Mouse (Mus musculus): ENCODE data around the gene Vasn. TPM values are rescaled to one million over a fixed set of nuclear protein-coding genes. Genes with fewer than 3 reads are reported as not detected.
A peak's percentile ranks its signal among the peaks of the same experiment; 100 is the strongest.

Vasn gene
- polyA plus RNA-seq, 1 experiment from 2014 or later, result 9.6 TPM

GRCm38 (mm10) chr16:4647651-4648141, 8.0 kb downstream of the Vasn start:
- peak overlapping the region; percentile 42; the same call in 1 of the 2 replicates for H3K27ac ChIP-seq (replicated peaks)
- H3K36me3 ChIP-seq (ENCODE audit: control insufficient read depth, insufficient read depth, low read length), result peaks cover 13% of the 10 kb centered on the region
- no peak overlapping the region for H3K4me3 ChIP-seq (ENCODE audit: low read depth, low read length)
- no peaks in the 10 kb centered on the region for H3K27me3 ChIP-seq (ENCODE audit: control insufficient read depth, insufficient read depth, low read length)
- H3K9me3 ChIP-seq (ENCODE audit: control insufficient read depth, low read length), result no peaks in the 10 kb centered on the region
- DNase-seq (ENCODE audit: low spot score), result no peak
- H3K4me2 ChIP-seq (replicated peaks; ENCODE audit: low read depth), result no peak overlapping the region
- WGBS, result 56% methylated on average over 13 of the region's 13 CpGs
- TF ChIP-seq EP300 (optimal IDR thresholded peaks at IDR 0.05) (no peak), CTCF (IDR thresholded peaks at IDR 0.05; ENCODE audit: low read depth) (no peak)
- H3K4me1 ChIP-seq (replicated peaks; ENCODE audit: control insufficient read depth, insufficient read depth), result peaks cover 13% of the 10 kb centered on the region
- peak; percentile 8; the same call in 1 of the 2 replicates for ATAC-seq (ENCODE audit: low FRiP score, low TSS enrichment)
- H3K9ac ChIP-seq (ENCODE audit: low read length), result no peak overlapping the region

GRCm38 (mm10) chr16:4648416-4649023, 8.8 kb downstream of the Vasn start:
- DNase-seq (ENCODE audit: low spot score) (peak; percentile 9), ATAC-seq (ENCODE audit: low FRiP score, low TSS enrichment) (no peak)
- WGBS, result 84% methylated on average over 28 of the region's 28 CpGs
- TF ChIP-seq EP300 (optimal IDR thresholded peaks at IDR 0.05) (no peak), CTCF (IDR thresholded peaks at IDR 0.05; ENCODE audit: low read depth) (no peak)
- H3K27me3 ChIP-seq (ENCODE audit: control insufficient read depth, insufficient read depth, low read length), result no peaks in the 10 kb centered on the region
- H3K27ac ChIP-seq (replicated peaks), result no peak overlapping the region
- no peaks in the 10 kb centered on the region for H3K9me3 ChIP-seq (ENCODE audit: control insufficient read depth, low read length)
- H3K9ac ChIP-seq (ENCODE audit: low read length), result no peak overlapping the region
- H3K4me3 ChIP-seq (ENCODE audit: low read depth, low read length), result no peak overlapping the region
- no peak overlapping the region for H3K4me2 ChIP-seq (replicated peaks; ENCODE audit: low read depth)
- H3K4me1 ChIP-seq (replicated peaks; ENCODE audit: control insufficient read depth, insufficient read depth), result peaks cover 8% of the 10 kb centered on the region; the same call in 1 of the 2 replicates
- H3K36me3 ChIP-seq (ENCODE audit: control insufficient read depth, insufficient read depth, low read length), result peaks cover 13% of the 10 kb centered on the region

DNA sequence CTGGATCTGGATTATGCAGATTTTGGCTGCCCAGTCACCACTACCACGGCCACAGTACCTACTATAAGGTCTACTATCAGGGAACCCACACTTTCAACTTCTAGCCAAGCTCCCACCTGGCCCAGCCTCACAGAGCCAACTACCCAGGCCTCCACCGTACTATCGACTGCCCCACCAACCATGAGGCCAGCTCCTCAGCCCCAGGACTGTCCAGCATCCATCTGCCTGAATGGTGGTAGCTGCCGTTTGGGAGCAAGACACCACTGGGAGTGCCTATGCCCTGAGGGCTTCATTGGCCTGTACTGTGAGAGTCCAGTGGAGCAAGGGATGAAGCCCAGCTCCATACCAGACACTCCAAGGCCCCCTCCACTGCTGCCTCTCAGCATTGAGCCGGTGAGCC, 9.5 kb downstream of the Vasn start:
- Histone ChIP-seq H3K4me2 (replicated peaks; ENCODE audit: low read depth) (no peak overlapping the region), H3K9ac (ENCODE audit: low read length) (no peak overlapping the region), H3K9me3 (ENCODE audit: control insufficient read depth, low read length) (no peaks in the 10 kb centered on the region), H3K27ac (replicated peaks) (0 out of 2 replicates have a peak overlapping the region, but pooled peaks have one; percentile 8), H3K27me3 (ENCODE audit: control insufficient read depth, insufficient read depth, low read length) (no peaks in the 10 kb centered on the region), H3K36me3 (ENCODE audit: control insufficient read depth, insufficient read depth, low read length) (peaks cover 13% of the 10 kb centered on the region), H3K4me1 (replicated peaks; ENCODE audit: control insufficient read depth, insufficient read depth) (peaks cover 5% of the 10 kb centered on the region; the same call in 1 of the 2 replicates), H3K4me3 (ENCODE audit: low read depth, low read length) (no peak overlapping the region)
- ATAC-seq (ENCODE audit: low FRiP score, low TSS enrichment), result no peak
- 86% methylated on average over 5 of the region's 5 CpGs for WGBS
- TF ChIP-seq CTCF (IDR thresholded peaks at IDR 0.05; ENCODE audit: low read depth) (no peak), EP300 (optimal IDR thresholded peaks at IDR 0.05) (no peak)
- DNase-seq (ENCODE audit: low spot score), result no peak

DNA sequence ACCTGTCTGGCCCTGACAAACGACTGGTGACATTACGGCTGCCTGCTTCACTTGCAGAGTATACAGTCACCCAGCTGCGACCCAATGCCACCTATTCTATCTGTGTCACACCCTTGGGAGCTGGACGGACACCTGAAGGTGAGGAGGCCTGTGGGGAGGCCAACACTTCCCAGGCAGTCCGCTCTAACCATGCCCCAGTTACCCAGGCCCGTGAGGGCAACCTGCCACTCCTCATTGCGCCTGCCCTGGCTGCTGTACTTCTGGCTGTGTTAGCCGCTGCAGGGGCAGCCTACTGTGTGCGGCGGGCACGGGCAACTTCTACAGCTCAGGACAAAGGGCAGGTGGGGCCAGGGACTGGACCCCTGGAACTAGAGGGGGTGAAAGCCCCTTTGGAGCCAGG, 10.0 kb downstream of the Vasn start:
- Histone ChIP-seq H3K4me1 (replicated peaks; ENCODE audit: control insufficient read depth, insufficient read depth) (peaks cover 2% of the 10 kb centered on the region; the same call in 1 of the 2 replicates), H3K36me3 (ENCODE audit: control insufficient read depth, insufficient read depth, low read length) (peaks cover 16% of the 10 kb centered on the region), H3K4me2 (replicated peaks; ENCODE audit: low read depth) (no peak overlapping the region), H3K27me3 (ENCODE audit: control insufficient read depth, insufficient read depth, low read length) (no peaks in the 10 kb centered on the region), H3K4me3 (ENCODE audit: low read depth, low read length) (no peak overlapping the region), H3K9ac (ENCODE audit: low read length) (no peak overlapping the region), H3K9me3 (ENCODE audit: control insufficient read depth, low read length) (no peaks in the 10 kb centered on the region), H3K27ac (replicated peaks) (0 out of 2 replicates have a peak overlapping the region, but pooled peaks have one; percentile 8)
- peak; percentile 10 for DNase-seq (ENCODE audit: low spot score)
- ATAC-seq (ENCODE audit: low FRiP score, low TSS enrichment), result no peak
- no peak for TF ChIP-seq CTCF (IDR thresholded peaks at IDR 0.05; ENCODE audit: low read depth)
- no peak for TF ChIP-seq EP300 (optimal IDR thresholded peaks at IDR 0.05)
- 87% methylated on average over 11 of the region's 11 CpGs for WGBS

DNA sequence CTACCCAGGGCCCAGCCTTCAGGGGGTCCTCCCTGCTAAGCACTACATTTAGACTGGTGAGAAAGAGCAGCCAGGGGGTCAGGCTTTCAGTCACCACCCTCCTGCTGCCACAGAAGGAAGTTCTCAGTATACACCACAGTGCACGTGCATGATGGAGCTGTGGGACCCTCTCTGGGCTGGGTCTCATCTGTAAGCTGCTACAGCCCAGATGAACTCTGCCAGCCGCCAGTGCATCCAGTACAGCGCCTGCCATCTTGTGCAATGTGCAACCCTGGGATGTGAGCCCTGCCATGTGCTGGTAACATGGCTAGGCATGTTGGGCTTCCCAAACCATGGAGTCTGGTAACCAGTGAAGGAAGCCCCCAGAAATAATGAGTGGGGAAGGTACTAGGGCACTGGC, 10.4 kb downstream of the Vasn start:
- ATAC-seq (ENCODE audit: low FRiP score, low TSS enrichment) (no peak), DNase-seq (ENCODE audit: low spot score) (no peak)
- no peak overlapping the region for H3K4me3 ChIP-seq (ENCODE audit: low read depth, low read length)
- no peak overlapping the region for H3K9ac ChIP-seq (ENCODE audit: low read length)
- TF ChIP-seq CTCF (IDR thresholded peaks at IDR 0.05; ENCODE audit: low read depth) (no peak), EP300 (optimal IDR thresholded peaks at IDR 0.05) (no peak)
- WGBS, result 88% methylated on average over 3 of the region's 3 CpGs
- no peak overlapping the region for H3K4me2 ChIP-seq (replicated peaks; ENCODE audit: low read depth)
- no peak overlapping the region for H3K27ac ChIP-seq (replicated peaks)
- no peaks in the 10 kb centered on the region for H3K27me3 ChIP-seq (ENCODE audit: control insufficient read depth, insufficient read depth, low read length)
- H3K9me3 ChIP-seq (ENCODE audit: control insufficient read depth, low read length), result no peaks in the 10 kb centered on the region
- peaks cover 16% of the 10 kb centered on the region for H3K36me3 ChIP-seq (ENCODE audit: control insufficient read depth, insufficient read depth, low read length)
- H3K4me1 ChIP-seq (replicated peaks; ENCODE audit: control insufficient read depth, insufficient read depth), result peaks cover 2% of the 10 kb centered on the region; the same call in 1 of the 2 replicates

DNA sequence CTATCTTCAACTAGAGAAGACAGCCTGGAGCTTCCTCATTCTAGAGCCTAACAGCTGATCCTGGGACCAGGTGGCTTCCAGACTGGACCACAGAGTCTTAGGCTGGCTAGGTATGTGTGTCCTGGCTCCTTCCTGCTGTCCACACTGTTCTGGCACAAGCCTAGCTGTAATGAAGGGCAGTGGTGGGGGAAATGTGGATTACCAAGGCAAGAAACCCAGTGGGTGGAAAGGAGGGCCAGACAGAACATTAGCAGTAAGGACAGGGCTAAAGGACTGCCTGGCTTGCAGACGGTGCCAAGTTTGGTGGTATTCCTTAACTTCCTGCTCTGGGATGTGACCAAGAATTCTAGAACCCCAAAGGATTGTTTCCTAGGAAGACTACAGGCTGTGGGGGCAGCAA, 11.3 kb downstream of the Vasn start:
- ATAC-seq (ENCODE audit: low FRiP score, low TSS enrichment), result no peak

More for the DNA sequence above, 11.3 kb downstream of the Vasn start:
- Histone ChIP-seq H3K4me1 (replicated peaks; ENCODE audit: control insufficient read depth, insufficient read depth) (peaks cover 5% of the 10 kb centered on the region), H3K4me3 (ENCODE audit: low read depth, low read length) (no peak overlapping the region), H3K36me3 (ENCODE audit: control insufficient read depth, insufficient read depth, low read length) (peaks cover 16% of the 10 kb centered on the region), H3K27me3 (ENCODE audit: control insufficient read depth, insufficient read depth, low read length) (no peaks in the 10 kb centered on the region), H3K4me2 (replicated peaks; ENCODE audit: low read depth) (no peak overlapping the region), H3K9me3 (ENCODE audit: control insufficient read depth, low read length) (no peaks in the 10 kb centered on the region), H3K27ac (replicated peaks) (no peak overlapping the region), H3K9ac (ENCODE audit: low read length) (no peak overlapping the region; the same call in 1 of the 2 replicates)
- TF ChIP-seq EP300 (optimal IDR thresholded peaks at IDR 0.05), result no peak
- TF ChIP-seq CTCF (IDR thresholded peaks at IDR 0.05; ENCODE audit: low read depth), result no peak
- no peak for DNase-seq (ENCODE audit: low spot score)
- WGBS, result 75% methylated on average over 1 of the region's 1 CpGs
